Mouse (Mus musculus) thymus, postnatal 25 days (tissue): ENCODE results near the gene Recql.

Source experiments
- DNase-seq: peaks from one replicate; pipeline ENCODE4 v3.0.0; 2022

The Recql gene

GRCm38 (mm10) chr6:142387011-142387754, at the start of gene Recql, which contains the start of gene Golt1b:
Gene Recql (minus strand): TSS chr6:142387087.
Gene Golt1b (plus strand): TSS chr6:142387221.
- DNase-seq = peak; percentile 99

GRCm38 (mm10) chr6:142429072-142429471, 42.2 kb upstream of the Recql start:
- no peak for DNase-seq

GRCm38 (mm10) chr6:142424976-142425375, 38.1 kb upstream of the Recql start:
- no peak for DNase-seq

- DNase-seq = no peak
Observed at GRCm38 (mm10) chr6:142414597-142414996, 27.7 kb upstream of the Recql start.

- DNase-seq = no peak
Observed at GRCm38 (mm10) chr6:142413845-142414244, 27.0 kb upstream of the Recql start.

GRCm38 (mm10) chr6:142412906-142413491, 26.1 kb upstream of the Recql start, which contains the start of gene Spx:
Gene Spx (plus strand): TSS chr6:142413441.
- no peak for DNase-seq

- DNase-seq = no peak
Observed at GRCm38 (mm10) chr6:142411140-142411539, 24.3 kb upstream of the Recql start.

- no peak for DNase-seq
Observed at GRCm38 (mm10) chr6:142395756-142396155, 8.9 kb upstream of the Recql start.

GRCm38 (mm10) chr6:142394669-142395068, 7.8 kb upstream of the Recql start:
- DNase-seq = no peak

- DNase-seq = no peak
Observed at GRCm38 (mm10) chr6:142392312-142392711, 5.4 kb upstream of the Recql start.

GRCm38 (mm10) chr6:142389101-142389500, 2.2 kb upstream of the Recql start:
- DNase-seq = no peak

- no peak for DNase-seq
Observed at GRCm38 (mm10) chr6:142387755-142388271, 926 bp upstream of the Recql start.

GRCm38 (mm10) chr6:142386285-142387010, 439 bp downstream of the Recql start:
- no peak for DNase-seq

GRCm38 (mm10) chr6:142384521-142384920, 2.4 kb downstream of the Recql start:
- no peak for DNase-seq

GRCm38 (mm10) chr6:142381615-142382014, 5.3 kb downstream of the Recql start:
- no peak for DNase-seq

- DNase-seq = no peak
Observed at GRCm38 (mm10) chr6:142379961-142380360, 6.9 kb downstream of the Recql start.

GRCm38 (mm10) chr6:142378576-142379330, 8.1 kb downstream of the Recql start:
- DNase-seq = no peak

- no peak for DNase-seq
Observed at GRCm38 (mm10) chr6:142377081-142377480, 9.8 kb downstream of the Recql start.

GRCm38 (mm10) chr6:142369568-142369967, 17.3 kb downstream of the Recql start:
- no peak for DNase-seq

GRCm38 (mm10) chr6:142367565-142367964, 19.3 kb downstream of the Recql start:
- no peak for DNase-seq

GRCm38 (mm10) chr6:142366473-142367018, 20.3 kb downstream of the Recql start:
- no peak for DNase-seq

GRCm38 (mm10) chr6:142365742-142366472, 21.0 kb downstream of the Recql start:
- no peak for DNase-seq
